Mouse (Mus musculus) intestine, embryonic 16.5 days (tissue): ENCODE measurements around the gene Lmx1a. TPM values are rescaled to one million over a fixed set of nuclear protein-coding genes. Genes with fewer than 3 reads are reported as not detected.
A peak's percentile ranks its signal among the peaks of the same experiment; 100 is the strongest.

Source experiments
- ATAC-seq: fragments of 200-750 bp; cut with Nextera tagmentation; 2 replicates; pipeline ENCODE4 v1.8.0; 2017; ENCODE audit warnings: moderate TSS enrichment, moderate library complexity
- H3K27ac ChIP-seq: fragments of 300-500 bp; sonication (generic); 2 replicates; pipeline ENCODE4 v1.5.1; 2014; ENCODE audit warnings: mild to moderate bottlenecking, low read length
- H3K27me3 ChIP-seq: fragments of 300-500 bp; sonication (generic); replicated peaks from 2 replicates; pipeline ENCODE4 v1.6.1; 2014; ENCODE audit warnings: low read length, control low read depth, mixed read lengths; ENCODE audit not compliant: control insufficient read depth, insufficient read depth
- H3K36me3 ChIP-seq: fragments of 300-500 bp; sonication (generic); 2 replicates; pipeline ENCODE4 v1.6.1; 2014; ENCODE audit warnings: low read length, control low read depth; ENCODE audit not compliant: control insufficient read depth, insufficient read depth
- H3K4me1 ChIP-seq: fragments of 300-500 bp; sonication (generic); 2 replicates; pipeline ENCODE4 v1.6.1; 2014; ENCODE audit warnings: low read length, control low read depth, mixed read lengths; ENCODE audit not compliant: control insufficient read depth, insufficient read depth
- H3K4me2 ChIP-seq: fragments of 300-500 bp; sonication (generic); 2 replicates; pipeline ENCODE4 v1.6.1; 2014; ENCODE audit warnings: low read depth, low read length, control low read depth
- H3K4me3 ChIP-seq: fragments of 300-500 bp; sonication (generic); 2 replicates; pipeline ENCODE4 v1.5.1; 2014; ENCODE audit warnings: mild to moderate bottlenecking, low read length
- H3K9ac ChIP-seq: fragments of 300-500 bp; sonication (generic); 2 replicates; pipeline ENCODE4 v1.6.1; 2014; ENCODE audit warnings: low read depth, low read length
- H3K9me3 ChIP-seq: fragments of 300-500 bp; sonication (generic); 2 replicates; pipeline ENCODE4 v1.6.1; 2016; ENCODE audit warnings: low read length, control low read depth; ENCODE audit not compliant: control insufficient read depth
- WGBS: fragments of 180-500 bp; shearing (Covaris S2); extraction: QIAGEN DNeasy Blood & Tissue Kit; methylation state at CpG from one replicate; pipeline ENCODE4 v1.1.7; 2014; 5-methylcytosine and 5-hydroxymethylcytosine counted together
- polyA plus RNA-seq: library from polyadenylated mRNA; unstranded; fragments of >200 nt; fragmentation: Nextera tagmentation; extraction: Ambion mirVana; gene quantifications from 2 replicates; pipeline ENCODE4 v1.2.1, GENCODE M21; 2015

Lmx1a gene
- polyA plus RNA-seq, 1 experiment from 2014 or later = 0.54 TPM

DNA sequence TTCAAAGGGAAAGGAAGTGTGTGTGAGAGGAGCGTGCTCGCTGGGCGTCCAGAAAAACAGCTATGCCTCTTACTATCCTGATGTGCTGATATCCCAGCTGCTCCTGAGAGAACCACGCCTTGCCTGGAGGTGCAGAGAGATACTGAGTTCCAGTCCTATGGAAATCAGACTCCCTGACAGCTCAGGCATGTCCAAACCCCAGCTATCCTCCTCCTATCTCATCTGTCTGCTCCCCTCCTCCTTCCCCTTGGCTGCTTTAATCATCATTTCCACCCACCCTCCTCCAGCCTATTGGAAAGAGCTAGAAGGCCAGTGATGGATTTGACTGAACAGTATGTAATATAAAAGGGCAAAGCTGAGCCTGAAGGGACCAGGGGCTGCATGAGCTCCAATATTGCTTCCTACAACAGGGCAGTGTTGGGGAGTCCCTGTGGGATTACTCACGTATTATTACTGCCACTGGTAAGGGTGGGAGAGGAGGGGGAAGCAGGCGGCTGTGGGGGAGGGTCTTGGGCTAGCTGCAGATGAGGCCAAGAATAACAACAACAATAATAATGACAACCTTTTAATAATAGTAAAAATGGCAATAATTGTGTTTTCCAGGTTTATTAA is 26.8 kb downstream of the Lmx1a start:
- no peak for ATAC-seq
- Histone ChIP-seq H3K9me3 (no peaks in the 10 kb centered on the region), H3K4me1 (no peaks in the 10 kb centered on the region), H3K36me3 (no peaks in the 10 kb centered on the region), H3K4me2 (no peak overlapping the region), H3K4me3 (no peak overlapping the region), H3K27me3 (no peaks in the 10 kb centered on the region), H3K27ac (no peak overlapping the region), H3K9ac (no peak overlapping the region)
- 64% methylated on average over 6 of the region's 6 CpGs for WGBS

- no peak for ATAC-seq
- no peak overlapping the region for H3K4me3 ChIP-seq
- no peak overlapping the region for H3K4me2 ChIP-seq
- H3K9me3 ChIP-seq = no peaks in the 10 kb centered on the region
- H3K36me3 ChIP-seq = no peaks in the 10 kb centered on the region
- WGBS = 16% methylated on average over 6 of the region's 6 CpGs
- H3K4me1 ChIP-seq = no peaks in the 10 kb centered on the region
- no peak overlapping the region for H3K27ac ChIP-seq
- no peak overlapping the region for H3K9ac ChIP-seq
- no peaks in the 10 kb centered on the region for H3K27me3 ChIP-seq
Measured at GRCm38 (mm10) chr1:167734471-167734870, 45.4 kb downstream of the Lmx1a start.

DNA sequence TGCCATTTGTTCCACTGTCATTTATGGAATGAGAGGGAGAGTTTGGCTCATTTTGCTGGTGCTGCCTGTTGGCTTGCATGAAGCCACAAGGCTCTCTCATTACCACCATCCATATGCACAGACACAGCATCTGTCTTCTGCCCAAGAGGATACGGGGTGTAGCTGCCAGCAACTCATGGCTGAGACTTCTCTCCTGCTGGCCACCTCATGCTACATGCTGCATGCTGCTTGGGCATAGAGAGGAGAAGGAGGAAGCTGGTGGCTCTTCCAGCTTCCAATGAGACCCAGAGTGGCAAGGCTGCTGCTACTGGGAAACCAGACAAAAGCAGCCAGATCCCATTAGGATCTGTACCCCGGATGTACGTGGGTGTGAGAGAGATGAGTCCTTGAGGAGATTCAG is 47.8 kb downstream of the Lmx1a start:
- H3K4me2 ChIP-seq = no peak overlapping the region
- H3K27ac ChIP-seq = no peak overlapping the region
- H3K9ac ChIP-seq = no peak overlapping the region
- H3K4me1 ChIP-seq = no peaks in the 10 kb centered on the region
- no peaks in the 10 kb centered on the region for H3K36me3 ChIP-seq
- no peak overlapping the region for H3K4me3 ChIP-seq
- WGBS = 77% methylated on average over 3 of the region's 3 CpGs
- no peaks in the 10 kb centered on the region for H3K9me3 ChIP-seq
- no peak for ATAC-seq
- no peaks in the 10 kb centered on the region for H3K27me3 ChIP-seq

GRCm38 (mm10) chr1:167739286-167739685 is 50.2 kb downstream of the Lmx1a start:
- no peak overlapping the region for H3K4me2 ChIP-seq
- no peak for ATAC-seq
- H3K27ac ChIP-seq = no peak overlapping the region
- 81% methylated on average over 7 of the region's 7 CpGs for WGBS
- H3K4me1 ChIP-seq = no peaks in the 10 kb centered on the region
- no peak overlapping the region for H3K4me3 ChIP-seq
- H3K36me3 ChIP-seq = no peaks in the 10 kb centered on the region
- no peak overlapping the region for H3K9ac ChIP-seq
- no peaks in the 10 kb centered on the region for H3K27me3 ChIP-seq
- H3K9me3 ChIP-seq = no peaks in the 10 kb centered on the region

GRCm38 (mm10) chr1:167746676-167747075 is 57.6 kb downstream of the Lmx1a start:
- H3K4me1 ChIP-seq = no peaks in the 10 kb centered on the region
- no peak overlapping the region for H3K4me2 ChIP-seq
- no peak overlapping the region for H3K4me3 ChIP-seq
- WGBS = 33% methylated on average over 6 of the region's 6 CpGs
- no peak for ATAC-seq
- no peak overlapping the region for H3K27ac ChIP-seq
- no peak overlapping the region for H3K9ac ChIP-seq
- no peaks in the 10 kb centered on the region for H3K27me3 ChIP-seq
- no peaks in the 10 kb centered on the region for H3K9me3 ChIP-seq
- H3K36me3 ChIP-seq = no peaks in the 10 kb centered on the region

- no peak overlapping the region for H3K9ac ChIP-seq
- H3K9me3 ChIP-seq = no peaks in the 10 kb centered on the region
- no peak overlapping the region for H3K27ac ChIP-seq
- 79% methylated on average over 5 of the region's 5 CpGs for WGBS
- no peaks in the 10 kb centered on the region for H3K36me3 ChIP-seq
- no peak for ATAC-seq
- H3K27me3 ChIP-seq = no peaks in the 10 kb centered on the region
- no peak overlapping the region for H3K4me2 ChIP-seq
- H3K4me3 ChIP-seq = no peak overlapping the region
- H3K4me1 ChIP-seq = no peaks in the 10 kb centered on the region
Measured at GRCm38 (mm10) chr1:167752661-167753060, 63.6 kb downstream of the Lmx1a start.

GRCm38 (mm10) chr1:167754085-167754484 is 65.0 kb downstream of the Lmx1a start:
- H3K4me3 ChIP-seq = no peak overlapping the region
- H3K27ac ChIP-seq = no peak overlapping the region
- no peak overlapping the region for H3K4me2 ChIP-seq
- no peaks in the 10 kb centered on the region for H3K36me3 ChIP-seq
- H3K4me1 ChIP-seq = no peaks in the 10 kb centered on the region
- WGBS = 64% methylated on average over 4 of the region's 4 CpGs
- ATAC-seq = no peak
- H3K9ac ChIP-seq = no peak overlapping the region
- no peaks in the 10 kb centered on the region for H3K27me3 ChIP-seq
- no peaks in the 10 kb centered on the region for H3K9me3 ChIP-seq

DNA sequence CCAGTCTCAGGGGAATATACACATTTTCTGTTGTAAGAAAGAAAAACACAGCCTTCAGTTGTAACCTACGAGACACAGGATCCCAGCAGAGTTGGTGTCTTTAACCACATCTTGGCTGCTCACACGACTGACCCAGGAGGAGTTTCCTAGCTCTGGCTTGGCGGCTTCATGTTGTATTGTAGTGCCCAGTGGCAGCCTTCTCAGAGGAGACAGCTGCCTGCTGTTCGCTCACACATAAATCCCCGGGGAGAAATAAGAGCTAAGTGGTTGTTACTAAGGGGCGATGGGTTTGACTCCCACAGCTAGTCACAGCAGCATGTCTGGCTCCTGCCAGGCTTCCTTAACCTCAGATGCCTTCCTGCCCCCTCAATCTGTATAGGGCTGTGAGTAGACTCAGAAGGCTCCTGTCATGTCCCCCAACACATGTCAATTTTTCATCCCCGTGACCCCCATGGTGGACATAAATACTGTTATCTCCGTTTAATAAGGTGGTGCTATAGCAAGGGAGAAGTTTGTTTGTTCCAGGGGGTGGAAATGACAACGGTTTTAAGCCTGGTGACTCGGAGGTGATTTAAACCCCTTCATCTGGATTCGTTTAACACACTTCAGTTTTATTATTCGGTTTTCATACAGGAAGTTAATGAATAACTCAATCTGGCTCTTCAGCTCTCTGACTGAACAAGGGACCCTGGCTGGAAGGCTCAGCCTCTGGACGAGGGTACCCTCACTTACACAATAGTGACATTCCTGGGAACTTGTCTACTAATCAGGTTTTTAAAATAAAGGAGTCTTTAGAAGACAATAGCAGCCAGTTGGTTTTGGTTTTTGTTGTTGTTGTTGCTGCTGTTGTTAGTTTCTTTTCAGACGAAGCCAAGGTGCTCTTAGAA is 65.8 kb downstream of the Lmx1a start:
- H3K27ac ChIP-seq = no peak overlapping the region
- H3K4me2 ChIP-seq = no peak overlapping the region
- H3K4me1 ChIP-seq = no peaks in the 10 kb centered on the region
- no peak overlapping the region for H3K9ac ChIP-seq
- H3K27me3 ChIP-seq = no peaks in the 10 kb centered on the region
- ATAC-seq = peak; percentile 72
- 22% methylated on average over 14 of the region's 14 CpGs for WGBS
- H3K36me3 ChIP-seq = no peaks in the 10 kb centered on the region
- H3K4me3 ChIP-seq = no peak overlapping the region
- H3K9me3 ChIP-seq = no peaks in the 10 kb centered on the region

DNA sequence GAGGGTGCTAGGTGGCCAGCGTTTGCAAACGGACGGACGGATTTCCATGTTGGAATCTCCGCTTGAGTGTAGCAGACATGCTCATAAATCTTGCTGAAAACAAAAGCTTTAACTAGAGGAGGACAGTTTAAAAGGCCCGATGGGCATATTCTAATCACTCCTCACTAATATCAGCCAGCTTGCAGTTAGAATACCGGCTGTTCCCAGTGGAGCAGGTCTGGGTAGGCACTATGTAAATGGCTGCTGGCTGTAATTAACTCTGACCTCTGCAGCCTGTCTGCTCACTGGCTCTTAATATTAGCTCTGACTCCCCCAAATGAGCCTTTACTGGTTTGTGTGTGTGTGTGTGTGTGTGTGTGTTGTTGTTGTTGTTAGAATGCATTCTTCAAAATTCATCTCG is 69.2 kb downstream of the Lmx1a start:
- Histone ChIP-seq H3K4me1 (no peaks in the 10 kb centered on the region), H3K36me3 (no peaks in the 10 kb centered on the region), H3K9ac (no peak overlapping the region), H3K4me3 (no peak overlapping the region), H3K27me3 (no peaks in the 10 kb centered on the region), H3K9me3 (no peaks in the 10 kb centered on the region), H3K27ac (no peak overlapping the region), H3K4me2 (no peak overlapping the region)
- 63% methylated on average over 8 of the region's 8 CpGs for WGBS
- ATAC-seq = no peak
